Mouse (Mus musculus): ENCODE measurements at regions not wholly inside any gene's neighbourhood (a gene's known extent, or its start where the extent isn't known, plus 50 kb on each side); places are given as distances from the start of the nearest gene placed in this dataset.
A peak's percentile ranks its signal among the peaks of the same experiment; 100 is the strongest.
"Not testable (repeated sequence)": the region's sequence is repeated elsewhere in the genome, so short reads cannot be mapped to it uniquely, and the experiment has no call there.

GRCm38 (mm10) chr3:110880472-110880871 is 629.7 kb upstream of the Prmt6 start:
- H3K4me2 ChIP-seq; H3K27me3 ChIP-seq (replicated peaks); H3K36me3 ChIP-seq; ATAC-seq (ENCODE audit: extremely low read depth, insufficient number of reproducible peaks, low FRiP score, low TSS enrichment); H3K9me3 ChIP-seq; H3K4me1 ChIP-seq; H3K4me3 ChIP-seq; H3K27ac ChIP-seq (replicated peaks); H3K9ac ChIP-seq: not testable (repeated sequence)
- 36% methylated on average over 2 of the region's 2 CpGs for WGBS

GRCm38 (mm10) chr3:110865989-110866388 is 615.2 kb upstream of the Prmt6 start:
- no peak for ATAC-seq (ENCODE audit: extremely low read depth, insufficient number of reproducible peaks, low FRiP score, low TSS enrichment)
- no peak overlapping the region for H3K4me2 ChIP-seq
- no peak overlapping the region for H3K9ac ChIP-seq
- H3K9me3 ChIP-seq, result no peaks in the 10 kb centered on the region
- no peak overlapping the region for H3K4me3 ChIP-seq
- WGBS, result 53% methylated on average over 1 of the region's 1 CpGs
- no peak overlapping the region for H3K27ac ChIP-seq (replicated peaks)
- no peaks in the 10 kb centered on the region for H3K27me3 ChIP-seq (replicated peaks)
- no peaks in the 10 kb centered on the region for H3K36me3 ChIP-seq
- no peaks in the 10 kb centered on the region for H3K4me1 ChIP-seq

- H3K27me3 ChIP-seq (replicated peaks), result no peaks in the 10 kb centered on the region
- no peak overlapping the region for H3K9ac ChIP-seq
- no peak for ATAC-seq (ENCODE audit: extremely low read depth, insufficient number of reproducible peaks, low FRiP score, low TSS enrichment)
- no peak overlapping the region for H3K4me2 ChIP-seq
- H3K4me1 ChIP-seq, result no peaks in the 10 kb centered on the region
- no peak overlapping the region for H3K4me3 ChIP-seq
- no peaks in the 10 kb centered on the region for H3K9me3 ChIP-seq
- H3K27ac ChIP-seq (replicated peaks), result no peak overlapping the region
- 55% methylated on average over 2 of the region's 2 CpGs for WGBS
- H3K36me3 ChIP-seq, result no peaks in the 10 kb centered on the region
Measured at GRCm38 (mm10) chr3:110847222-110847621, 596.4 kb upstream of the Prmt6 start.

GRCm38 (mm10) chr3:110820709-110821401 is 570.1 kb upstream of the Prmt6 start:
- no peaks in the 10 kb centered on the region for H3K27me3 ChIP-seq (replicated peaks)
- no peak overlapping the region for H3K9ac ChIP-seq
- no peak for ATAC-seq (ENCODE audit: extremely low read depth, insufficient number of reproducible peaks, low FRiP score, low TSS enrichment)
- H3K4me3 ChIP-seq, result no peak overlapping the region
- H3K36me3 ChIP-seq, result no peaks in the 10 kb centered on the region
- no peaks in the 10 kb centered on the region for H3K4me1 ChIP-seq
- no peaks in the 10 kb centered on the region for H3K9me3 ChIP-seq
- WGBS, result 74% methylated on average over 3 of the region's 3 CpGs
- H3K4me2 ChIP-seq, result no peak overlapping the region
- no peak overlapping the region for H3K27ac ChIP-seq (replicated peaks)

GRCm38 (mm10) chr3:110789009-110789586 is 538.3 kb upstream of the Prmt6 start:
- Histone ChIP-seq H3K27ac (replicated peaks) (peak overlapping the region; percentile 71), H3K9me3 (no peaks in the 10 kb centered on the region), H3K4me2 (peak overlapping the region; percentile 22; the same call in 1 of the 2 replicates), H3K4me3 (no peak overlapping the region), H3K36me3 (no peaks in the 10 kb centered on the region), H3K27me3 (replicated peaks) (no peaks in the 10 kb centered on the region), H3K9ac (no peak overlapping the region), H3K4me1 (peaks cover 15% of the 10 kb centered on the region)
- peak; percentile 42; the same call in 1 of the 2 replicates for ATAC-seq (ENCODE audit: extremely low read depth, insufficient number of reproducible peaks, low FRiP score, low TSS enrichment)
- WGBS, result 19% methylated on average over 4 of the region's 4 CpGs

- 83% methylated on average over 1 of the region's 1 CpGs for WGBS
- Histone ChIP-seq H3K4me1 (no peaks in the 10 kb centered on the region), H3K9ac (no peak overlapping the region)
Measured at GRCm38 (mm10) chr3:110755266-110755665, 504.5 kb upstream of the Prmt6 start.

GRCm38 (mm10) chr3:110746273-110746672 is 495.5 kb upstream of the Prmt6 start:
- H3K36me3 ChIP-seq, result no peaks in the 10 kb centered on the region
- ATAC-seq (ENCODE audit: extremely low read depth, insufficient number of reproducible peaks, low FRiP score, low TSS enrichment), result no peak

More at GRCm38 (mm10) chr3:110755266-110755665, 504.5 kb upstream of the Prmt6 start:
- no peak for ATAC-seq (ENCODE audit: extremely low read depth, insufficient number of reproducible peaks, low FRiP score, low TSS enrichment)
- H3K27me3 ChIP-seq (replicated peaks), result no peaks in the 10 kb centered on the region
- H3K9me3 ChIP-seq, result no peaks in the 10 kb centered on the region
- no peaks in the 10 kb centered on the region for H3K36me3 ChIP-seq
- no peak overlapping the region for H3K27ac ChIP-seq (replicated peaks)
- no peak overlapping the region for H3K4me2 ChIP-seq
- no peak overlapping the region for H3K4me3 ChIP-seq

GRCm38 (mm10) chr3:110700122-110700521 is 449.3 kb upstream of the Prmt6 start:
- no peak for ATAC-seq (ENCODE audit: extremely low read depth, insufficient number of reproducible peaks, low FRiP score, low TSS enrichment)
- Histone ChIP-seq H3K4me3 (no peak overlapping the region), H3K27ac (replicated peaks) (no peak overlapping the region), H3K9me3 (no peaks in the 10 kb centered on the region), H3K4me2 (no peak overlapping the region), H3K27me3 (replicated peaks) (no peaks in the 10 kb centered on the region), H3K36me3 (no peaks in the 10 kb centered on the region), H3K4me1 (no peaks in the 10 kb centered on the region), H3K9ac (no peak overlapping the region)
- WGBS, result 50% methylated on average over 4 of the region's 4 CpGs

More at GRCm38 (mm10) chr3:110746273-110746672, 495.5 kb upstream of the Prmt6 start:
- H3K4me2 ChIP-seq, result no peak overlapping the region
- no peaks in the 10 kb centered on the region for H3K27me3 ChIP-seq (replicated peaks)
- no peak overlapping the region for H3K9ac ChIP-seq
- WGBS, result 30% methylated on average over 2 of the region's 2 CpGs
- H3K4me1 ChIP-seq, result no peaks in the 10 kb centered on the region
- H3K4me3 ChIP-seq, result no peak overlapping the region
- H3K27ac ChIP-seq (replicated peaks), result no peak overlapping the region
- H3K9me3 ChIP-seq, result no peaks in the 10 kb centered on the region

GRCm38 (mm10) chr3:110667525-110668005 is 416.8 kb upstream of the Prmt6 start:
- Histone ChIP-seq H3K27ac (replicated peaks) (no peak overlapping the region), H3K9ac (no peak overlapping the region), H3K36me3 (no peaks in the 10 kb centered on the region), H3K27me3 (replicated peaks) (no peaks in the 10 kb centered on the region), H3K9me3 (no peaks in the 10 kb centered on the region), H3K4me2 (no peak overlapping the region), H3K4me1 (no peaks in the 10 kb centered on the region), H3K4me3 (no peak overlapping the region)
- no peak for ATAC-seq (ENCODE audit: extremely low read depth, insufficient number of reproducible peaks, low FRiP score, low TSS enrichment)
- 32% methylated on average over 7 of the region's 7 CpGs for WGBS

GRCm38 (mm10) chr3:110666992-110667391 is 416.2 kb upstream of the Prmt6 start:
- no peaks in the 10 kb centered on the region for H3K36me3 ChIP-seq
- H3K4me3 ChIP-seq, result no peak overlapping the region
- no peaks in the 10 kb centered on the region for H3K9me3 ChIP-seq
- H3K4me2 ChIP-seq, result no peak overlapping the region
- H3K4me1 ChIP-seq, result no peaks in the 10 kb centered on the region
- H3K9ac ChIP-seq, result no peak overlapping the region
- 62% methylated on average over 2 of the region's 2 CpGs for whole genome bisulfite sequencing
- no peak for ATAC-seq (ENCODE audit: extremely low read depth, insufficient number of reproducible peaks, low FRiP score, low TSS enrichment)
- H3K27me3 ChIP-seq (replicated peaks), result no peaks in the 10 kb centered on the region
- H3K27ac ChIP-seq (replicated peaks), result no peak overlapping the region

- Histone ChIP-seq H3K4me2 (no peak overlapping the region), H3K9me3 (no peaks in the 10 kb centered on the region), H3K27ac (replicated peaks) (no peak overlapping the region), H3K36me3 (no peaks in the 10 kb centered on the region), H3K4me3 (no peak overlapping the region), H3K27me3 (replicated peaks) (no peaks in the 10 kb centered on the region), H3K9ac (no peak overlapping the region), H3K4me1 (no peaks in the 10 kb centered on the region)
- 61% methylated on average over 4 of the region's 4 CpGs for WGBS
- no peak for ATAC-seq (ENCODE audit: extremely low read depth, insufficient number of reproducible peaks, low FRiP score, low TSS enrichment)
Measured at GRCm38 (mm10) chr3:110657495-110658105, 406.8 kb upstream of the Prmt6 start.
